Mouse (Mus musculus): ENCODE data around the gene Faap24. TPM values are rescaled to one million over a fixed set of nuclear protein-coding genes. Genes with fewer than 3 reads are reported as not detected.

Gene Faap24
- polyA plus RNA-seq, 1 experiment from 2014 or later = 19.0 TPM

GRCm38 (mm10) chr7:35386525-35386952, 10.1 kb downstream of the Faap24 start:
- WGBS = 47% methylated on average over 6 of the region's 6 CpGs
- no peaks in the 10 kb centered on the region for H3K27me3 ChIP-seq
- H3K9ac ChIP-seq = no peak overlapping the region
- no peaks in the 10 kb centered on the region for H3K4me1 ChIP-seq
- ATAC-seq (ENCODE audit: borderline replicate concordance, extremely low read depth, low FRiP score, low TSS enrichment) = peak; percentile 43; the same call in 1 of the 2 replicates
- no peak overlapping the region for H3K4me3 ChIP-seq
- H3K27ac ChIP-seq = no peak overlapping the region
- no peaks in the 10 kb centered on the region for H3K36me3 ChIP-seq
- H3K4me2 ChIP-seq = no peak overlapping the region
- H3K9me3 ChIP-seq = no peaks in the 10 kb centered on the region

GRCm38 (mm10) chr7:35382706-35383353, 13.8 kb downstream of the Faap24 start:
- Histone ChIP-seq H3K27ac (no peak overlapping the region), H3K36me3 (no peaks in the 10 kb centered on the region), H3K4me3 (no peak overlapping the region), H3K27me3 (no peaks in the 10 kb centered on the region), H3K9me3 (no peaks in the 10 kb centered on the region), H3K4me1 (peaks cover 4% of the 10 kb centered on the region), H3K4me2 (no peak overlapping the region), H3K9ac (no peak overlapping the region)
- 26% methylated on average over 2 of the region's 2 CpGs for WGBS
- 0 out of 2 replicates have a peak, but pooled peaks have one; percentile 23 for ATAC-seq (ENCODE audit: borderline replicate concordance, extremely low read depth, low FRiP score, low TSS enrichment)

- no peak overlapping the region for H3K4me2 ChIP-seq
- WGBS = 63% methylated on average over 16 of the region's 16 CpGs
- H3K9ac ChIP-seq = no peak overlapping the region
- H3K4me1 ChIP-seq = peaks cover 4% of the 10 kb centered on the region
- H3K4me3 ChIP-seq = no peak overlapping the region
- no peaks in the 10 kb centered on the region for H3K9me3 ChIP-seq
- H3K27me3 ChIP-seq = no peaks in the 10 kb centered on the region
- no peaks in the 10 kb centered on the region for H3K36me3 ChIP-seq
- no peak for ATAC-seq (ENCODE audit: borderline replicate concordance, extremely low read depth, low FRiP score, low TSS enrichment)
- H3K27ac ChIP-seq = no peak overlapping the region
Measured at GRCm38 (mm10) chr7:35381861-35382260, 14.8 kb downstream of the Faap24 start.

- Histone ChIP-seq H3K27me3 (no peaks in the 10 kb centered on the region), H3K9ac (no peak overlapping the region), H3K9me3 (no peaks in the 10 kb centered on the region), H3K36me3 (no peaks in the 10 kb centered on the region), H3K4me3 (no peak overlapping the region), H3K4me1 (peaks cover 4% of the 10 kb centered on the region), H3K27ac (no peak overlapping the region), H3K4me2 (no peak overlapping the region)
- no peak for ATAC-seq (ENCODE audit: borderline replicate concordance, extremely low read depth, low FRiP score, low TSS enrichment)
- WGBS = 78% methylated on average over 8 of the region's 8 CpGs
Measured at GRCm38 (mm10) chr7:35380351-35380750, 16.3 kb downstream of the Faap24 start.

- peak overlapping the region; percentile 31 for H3K4me2 ChIP-seq
Measured at GRCm38 (mm10) chr7:35379492-35380119, 17.0 kb downstream of the Faap24 start.

GRCm38 (mm10) chr7:35376623-35377022, 20.0 kb downstream of the Faap24 start:
- Histone ChIP-seq H3K4me3 (no peak overlapping the region), H3K4me2 (no peak overlapping the region), H3K9me3 (no peaks in the 10 kb centered on the region), H3K27me3 (no peaks in the 10 kb centered on the region), H3K4me1 (peaks cover 4% of the 10 kb centered on the region), H3K36me3 (no peaks in the 10 kb centered on the region), H3K9ac (no peak overlapping the region), H3K27ac (no peak overlapping the region)
- 79% methylated on average over 9 of the region's 9 CpGs for WGBS
- no peak for ATAC-seq (ENCODE audit: borderline replicate concordance, extremely low read depth, low FRiP score, low TSS enrichment)

More at GRCm38 (mm10) chr7:35379492-35380119, 17.0 kb downstream of the Faap24 start:
- Histone ChIP-seq H3K4me1 (peaks cover 4% of the 10 kb centered on the region), H3K9ac (no peak overlapping the region), H3K27ac (no peak overlapping the region), H3K27me3 (no peaks in the 10 kb centered on the region), H3K36me3 (no peaks in the 10 kb centered on the region), H3K4me3 (no peak overlapping the region), H3K9me3 (no peaks in the 10 kb centered on the region)
- ATAC-seq (ENCODE audit: borderline replicate concordance, extremely low read depth, low FRiP score, low TSS enrichment) = peak; percentile 40; the same call in 1 of the 2 replicates
- 38% methylated on average over 16 of the region's 16 CpGs for WGBS

- H3K27ac ChIP-seq = no peak overlapping the region
Measured at GRCm38 (mm10) chr7:35374265-35374664, 22.4 kb downstream of the Faap24 start.

GRCm38 (mm10) chr7:35373146-35373989, 23.3 kb downstream of the Faap24 start:
- H3K27ac ChIP-seq = no peak overlapping the region
- H3K4me1 ChIP-seq = no peaks in the 10 kb centered on the region
- ATAC-seq (ENCODE audit: borderline replicate concordance, extremely low read depth, low FRiP score, low TSS enrichment) = no peak
- H3K9me3 ChIP-seq = no peaks in the 10 kb centered on the region
- no peak overlapping the region for H3K4me3 ChIP-seq
- H3K27me3 ChIP-seq = no peaks in the 10 kb centered on the region
- 67% methylated on average over 16 of the region's 16 CpGs for WGBS
- H3K36me3 ChIP-seq = no peaks in the 10 kb centered on the region
- no peak overlapping the region for H3K9ac ChIP-seq
- no peak overlapping the region for H3K4me2 ChIP-seq

More at GRCm38 (mm10) chr7:35374265-35374664, 22.4 kb downstream of the Faap24 start:
- no peak overlapping the region for H3K4me2 ChIP-seq
- H3K36me3 ChIP-seq = no peaks in the 10 kb centered on the region
- H3K27me3 ChIP-seq = no peaks in the 10 kb centered on the region
- no peaks in the 10 kb centered on the region for H3K4me1 ChIP-seq
- no peaks in the 10 kb centered on the region for H3K9me3 ChIP-seq
- H3K9ac ChIP-seq = no peak overlapping the region
- no peak for ATAC-seq (ENCODE audit: borderline replicate concordance, extremely low read depth, low FRiP score, low TSS enrichment)
- no peak overlapping the region for H3K4me3 ChIP-seq
- WGBS = 76% methylated on average over 7 of the region's 7 CpGs

GRCm38 (mm10) chr7:35372483-35373017, 24.1 kb downstream of the Faap24 start:
- Histone ChIP-seq H3K4me2 (no peak overlapping the region), H3K27ac (no peak overlapping the region), H3K9me3 (no peaks in the 10 kb centered on the region), H3K27me3 (no peaks in the 10 kb centered on the region), H3K4me3 (no peak overlapping the region), H3K36me3 (no peaks in the 10 kb centered on the region), H3K4me1 (no peaks in the 10 kb centered on the region), H3K9ac (no peak overlapping the region)
- WGBS = 74% methylated on average over 14 of the region's 14 CpGs
- ATAC-seq (ENCODE audit: borderline replicate concordance, extremely low read depth, low FRiP score, low TSS enrichment) = no peak

GRCm38 (mm10) chr7:35371096-35371495, 25.5 kb downstream of the Faap24 start:
- no peaks in the 10 kb centered on the region for H3K9me3 ChIP-seq
- H3K27ac ChIP-seq = no peak overlapping the region
- H3K4me3 ChIP-seq = no peak overlapping the region
- H3K27me3 ChIP-seq = no peaks in the 10 kb centered on the region
- ATAC-seq (ENCODE audit: borderline replicate concordance, extremely low read depth, low FRiP score, low TSS enrichment) = no peak
- whole genome bisulfite sequencing = 70% methylated on average over 14 of the region's 14 CpGs
- H3K4me2 ChIP-seq = no peak overlapping the region
- H3K4me1 ChIP-seq = no peaks in the 10 kb centered on the region
- H3K9ac ChIP-seq = no peak overlapping the region
- H3K36me3 ChIP-seq = no peaks in the 10 kb centered on the region

GRCm38 (mm10) chr7:35365161-35365910, 31.3 kb downstream of the Faap24 start:
- H3K4me2 ChIP-seq = no peak overlapping the region
- no peak overlapping the region for H3K27ac ChIP-seq
- no peaks in the 10 kb centered on the region for H3K9me3 ChIP-seq
- no peak for ATAC-seq (ENCODE audit: borderline replicate concordance, extremely low read depth, low FRiP score, low TSS enrichment)
- H3K9ac ChIP-seq = no peak overlapping the region
- H3K4me1 ChIP-seq = no peaks in the 10 kb centered on the region
- no peaks in the 10 kb centered on the region for H3K27me3 ChIP-seq
- 68% methylated on average over 12 of the region's 12 CpGs for WGBS
- H3K36me3 ChIP-seq = no peaks in the 10 kb centered on the region
- H3K4me3 ChIP-seq = no peak overlapping the region
